Mouse (Mus musculus) ES-E14 (cell line): ENCODE results near the gene Smu1. TPM values are rescaled to one million over a fixed set of nuclear protein-coding genes. Genes with fewer than 3 reads are reported as not detected.
"Not testable (repeated sequence)": the region's sequence is repeated elsewhere in the genome, so short reads cannot be mapped to it uniquely, and the experiment has no call there.

Experiments
- DNase-seq: peaks from one replicate; pipeline ENCODE4 v3.0.0-alpha.2; 2013; ENCODE audit warnings: low read depth, low spot score
- H3K27ac ChIP-seq: 2 replicates; pipeline ENCODE4 v1.5.1; 2012; ENCODE audit warnings: low read depth, mild to moderate bottlenecking, low read length, moderate library complexity, mixed read lengths; ENCODE audit not compliant: poor library complexity, insufficient read depth, severe bottlenecking
- H3K36me3 ChIP-seq: 2 replicates; pipeline ENCODE4 v1.6.1; 2012; ENCODE audit warnings: mild to moderate bottlenecking, low read length, moderate library complexity, mixed read lengths; ENCODE audit not compliant: control insufficient read depth, poor library complexity, insufficient read depth, severe bottlenecking
- H3K4me1 ChIP-seq, 2 experiments: fragments of 150-350 bp in 1 of 2; sonication (generic) in 1 of 2; 2 replicates each; pipeline ENCODE4 v1.6.1; 2012; ENCODE audit warnings: low read length in 2 of 2, mild to moderate bottlenecking in 1 of 2, mixed read lengths in 1 of 2; ENCODE audit not compliant: control insufficient read depth in 2 of 2, insufficient read depth in 2 of 2, poor library complexity in 1 of 2
- H3K4me3 ChIP-seq, 2 experiments: fragments of 150-350 bp in 1 of 2; sonication (generic) in 1 of 2; 2 replicates each; pipeline ENCODE4 v1.5.1; 2012; ENCODE audit warnings: low read length in 2 of 2, low read depth in 1 of 2, mild to moderate bottlenecking in 1 of 2, mixed read lengths in 1 of 2; ENCODE audit not compliant: insufficient read depth in 1 of 2, poor library complexity in 1 of 2, severe bottlenecking in 1 of 2
- H3K9ac ChIP-seq: 2 replicates; pipeline ENCODE4 v1.6.1; 2012; ENCODE audit warnings: low read depth, mild to moderate bottlenecking, low read length, mixed read lengths; ENCODE audit not compliant: poor library complexity, insufficient read depth, severe bottlenecking
- H3K9me3 ChIP-seq: fragments of 150-350 bp; sonication (generic); 2 replicates; pipeline ENCODE4 v1.6.1; 2012; ENCODE audit warnings: low read depth, mild to moderate bottlenecking, low read length; ENCODE audit not compliant: control insufficient read depth, insufficient read depth
- CHD2 ChIP-seq: IDR thresholded peaks from 2 replicates; pipeline ENCODE4 v1.6.1; 2014; ENCODE audit warnings: mild to moderate bottlenecking, low read depth, low read length, inconsistent platforms
- HCFC1 ChIP-seq: IDR thresholded peaks from 2 replicates; pipeline ENCODE4 v1.6.1; 2012; ENCODE audit warnings: low read length, inconsistent platforms, borderline replicate concordance; ENCODE audit not compliant: insufficient read depth
- MAFK ChIP-seq: IDR thresholded peaks from 2 replicates; pipeline ENCODE4 v1.6.1; 2014; ENCODE audit warnings: mild to moderate bottlenecking, low read depth, low read length, inconsistent platforms; ENCODE audit not compliant: insufficient read depth
- ZC3H11A ChIP-seq: IDR thresholded peaks from 2 replicates; pipeline ENCODE4 v1.6.1; 2012; ENCODE audit warnings: low read depth, mild to moderate bottlenecking, inconsistent platforms, low read length, borderline replicate concordance
- ZNF384 ChIP-seq: IDR thresholded peaks from 2 replicates; pipeline ENCODE4 v1.6.1; 2012; ENCODE audit warnings: low read depth, low read length, inconsistent platforms
- in situ Hi-C, 2 experiments: fragments of 600-800 bp; cut with MboI; formaldehyde crosslinking; loops; one replicate each; pipeline ENCODE4 v1.15.1; 2025; ENCODE audit warnings: low sequenced_read_pairs in 2 of 2, inconsistent platforms in 1 of 2; ENCODE audit not compliant: unreplicated experiment in 2 of 2
- total RNA-seq: library from RNA; depleted of rRNA; stranded (reverse); fragments of 300-350 nt; gene quantifications from 2 replicates; pipeline ENCODE4 v1.2.3, GENCODE M21; 2012

The Smu1 gene
- total RNA-seq, 1 experiment = 125 TPM

DNA sequence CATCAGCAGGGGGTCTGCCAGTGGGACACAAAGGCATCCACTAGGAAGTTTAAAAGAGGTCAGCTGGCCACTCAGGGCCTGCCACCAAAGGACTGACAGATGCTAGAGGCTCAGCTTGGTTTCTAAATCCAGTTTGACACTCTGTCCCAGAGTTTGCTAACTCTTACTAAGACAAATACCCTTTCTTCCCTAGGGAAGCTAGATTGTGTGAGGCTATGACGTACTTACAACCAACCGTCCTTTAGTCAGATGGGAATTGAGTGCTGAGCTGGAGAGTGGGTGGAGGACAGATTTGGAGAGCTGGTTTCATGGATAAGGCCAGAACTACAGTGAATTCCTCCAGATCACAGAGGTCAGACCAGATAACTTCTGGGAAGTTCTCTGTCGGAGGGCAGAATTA, 43.1 kb upstream of the Smu1 start:
- Histone ChIP-seq H3K36me3 (peaks cover 5% of the 10 kb centered on the region; the same call in 1 of the 2 replicates), H3K4me3 (no peak overlapping the region), H3K4me1 (no peaks in the 10 kb centered on the region), H3K9ac (no peak overlapping the region), H3K27ac (no peak overlapping the region), H3K9me3 (no peaks in the 10 kb centered on the region)
- no peak for DNase-seq
- TF ChIP-seq CHD2 (no peak), ZNF384 (no peak), HCFC1 (no peak), MAFK (no peak), ZC3H11A (no peak)
- in situ Hi-C loops = no loop called here

- H3K27ac ChIP-seq, DNase-seq, H3K36me3 ChIP-seq, in situ Hi-C loops, H3K9ac ChIP-seq, H3K9me3 ChIP-seq, H3K4me3 ChIP-seq, H3K4me1 ChIP-seq: not testable (repeated sequence)
Measured at GRCm38 (mm10) chr4:40798833-40799555, 41.3 kb upstream of the Smu1 start.

GRCm38 (mm10) chr4:40795761-40796160, 38.0 kb upstream of the Smu1 start:
- no peak overlapping the region for H3K4me3 ChIP-seq
- no peak for DNase-seq
- no peak overlapping the region for H3K27ac ChIP-seq
- in situ Hi-C loops = no loop called here
- TF ChIP-seq ZC3H11A = no peak
- TF ChIP-seq ZNF384 = no peak
- no peak for TF ChIP-seq MAFK
- no peak for TF ChIP-seq CHD2
- TF ChIP-seq HCFC1 = no peak
- H3K9me3 ChIP-seq = no peaks in the 10 kb centered on the region
- no peak overlapping the region for H3K9ac ChIP-seq
- peaks cover 4 to 8% of the 10 kb centered on the region in 2 experiments; a peak in 3 of 4 replicates for H3K4me1 ChIP-seq
- H3K36me3 ChIP-seq = no peaks in the 10 kb centered on the region

DNA sequence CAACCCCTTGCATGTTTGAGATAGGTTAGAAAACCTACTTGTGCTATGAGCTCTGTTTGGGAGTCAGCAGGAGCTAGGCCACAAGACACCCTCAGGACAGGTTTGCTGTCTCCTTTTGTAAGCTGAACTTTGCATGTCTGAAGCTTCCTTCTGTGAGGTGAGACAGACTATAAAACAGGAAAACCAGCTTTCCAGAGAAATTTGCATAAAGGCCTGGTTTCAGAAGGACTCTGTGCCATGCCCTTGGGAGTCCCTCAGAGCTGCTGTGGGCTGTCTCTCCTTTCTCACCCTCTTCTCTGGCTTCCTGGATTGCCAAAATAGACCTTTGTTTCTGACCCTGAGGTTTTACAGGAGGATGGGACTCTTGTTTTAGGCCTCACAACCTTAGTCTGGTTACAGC, 36.6 kb upstream of the Smu1 start:
- H3K4me1 ChIP-seq = peaks cover 4 to 8% of the 10 kb centered on the region in 2 experiments; a peak in 3 of 4 replicates
- no peak overlapping the region for H3K4me3 ChIP-seq
- in situ Hi-C loops = no loop called here
- no peak overlapping the region for H3K9ac ChIP-seq
- no peak for TF ChIP-seq ZC3H11A
- TF ChIP-seq CHD2 = no peak
- TF ChIP-seq HCFC1 = no peak
- H3K36me3 ChIP-seq = no peaks in the 10 kb centered on the region
- H3K9me3 ChIP-seq = no peaks in the 10 kb centered on the region
- DNase-seq = no peak
- peak overlapping the region; percentile 57 for H3K27ac ChIP-seq

DNA sequence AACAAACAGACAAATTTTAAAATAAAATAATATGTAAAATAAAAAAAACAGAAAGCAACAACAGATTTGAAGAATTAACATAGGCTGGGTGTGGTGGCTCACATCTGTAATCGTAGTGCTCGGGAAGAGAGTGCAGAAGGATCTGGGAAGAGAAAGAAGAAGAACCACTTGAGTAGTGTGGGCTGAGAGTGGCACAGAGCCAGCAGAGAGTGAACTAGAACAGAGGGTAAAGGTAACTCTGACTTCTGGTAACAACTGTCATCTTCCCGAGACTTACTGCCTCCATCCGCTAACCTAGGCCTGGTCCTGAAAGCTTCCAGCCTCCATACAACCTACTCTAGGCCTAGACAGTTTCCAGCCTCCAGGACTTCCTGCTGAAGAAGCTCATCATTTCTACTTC, 33.5 kb upstream of the Smu1 start:
- no peaks in the 10 kb centered on the region for H3K36me3 ChIP-seq
- H3K4me3 ChIP-seq = no peak overlapping the region
- in situ Hi-C loops = no loop called here
- DNase-seq = no peak
- H3K9ac ChIP-seq = no peak overlapping the region
- no peaks in the 10 kb centered on the region for H3K9me3 ChIP-seq
- TF ChIP-seq CHD2 (no peak), HCFC1 (no peak), MAFK (no peak), ZNF384 (no peak)
- no peak overlapping the region for H3K27ac ChIP-seq
- H3K4me1 ChIP-seq = peaks cover 4 to 12% of the 10 kb centered on the region in 2 experiments; a peak in 3 of 4 replicates
